ENCODE assay signal across 12 mouse cellular contexts in genomic region chr1:61302570-61303071, GRCm38 (mm10).
DNase-seq lines count a peak whose midpoint lies in the region; ATAC-seq and TF ChIP-seq lines count a peak whose summit lies in the region.
"Had no signal": no experiment of that assay in that cellular context is flagged by ENCODE, and none has a peak within 500 bp of the region (broad histone marks: within the 10 kb centered on the region; RNA-seq: fewer than 3 reads in every experiment).

No protein-coding gene starts in this region.

- no peaks in the 10 kb centered on the region for H3K9me3 ChIP-seq in forebrain, embryonic 14.5 days (replicated peaks; ENCODE audit: control insufficient read depth, low read length)
- H3K9me3 ChIP-seq in hindbrain, postnatal 0 days (ENCODE audit: low read length), result no peaks in the 10 kb centered on the region
- no peaks in the 10 kb centered on the region for H3K9me3 ChIP-seq in midbrain, embryonic 16.5 days (replicated peaks; ENCODE audit: control insufficient read depth, low read length, poor library complexity, severe bottlenecking)
- H3K9me3 ChIP-seq: liver, embryonic 13.5 days had no signal

- no peak overlapping the region for H3K9ac ChIP-seq in forebrain, embryonic 14.5 days (ENCODE audit: low read length)
- H3K9ac ChIP-seq in hindbrain, postnatal 0 days (replicated peaks; ENCODE audit: low read length), result no peak overlapping the region
- H3K9ac ChIP-seq in midbrain, embryonic 16.5 days (ENCODE audit: low read depth, low read length), result no peak overlapping the region
- H3K9ac ChIP-seq: liver, embryonic 13.5 days had no signal

- peak overlapping the region; percentile 48; the same call in 1 of the 2 replicates for H3K27ac ChIP-seq in forebrain, embryonic 14.5 days (ENCODE audit: low read depth, low read length)
- H3K27ac ChIP-seq in hindbrain, postnatal 0 days, result no peak overlapping the region
- H3K27ac ChIP-seq in midbrain, embryonic 16.5 days (ENCODE audit: low read length), result no peak overlapping the region
- H3K27ac ChIP-seq: left cerebral cortex, adult 2 months; liver, embryonic 13.5 days had no signal

- peak; percentile 68 for ATAC-seq in frontal cortex, adult (ENCODE audit: low TSS enrichment)
- ATAC-seq in forebrain, embryonic 14.5 days, result peak; percentile 82
- ATAC-seq in hindbrain, postnatal 0 days, result peak; percentile 58; the same call in 1 of the 2 replicates
- ATAC-seq in midbrain, embryonic 16.5 days, result peak; percentile 30; the same call in 1 of the 2 replicates
- ATAC-seq in CD4-positive, CD25-positive, alpha-beta regulatory T cell, adult 4 months, result no peak
- no peak for ATAC-seq in erythroid progenitor cell, adult 5-6 weeks (replicated peaks; ENCODE audit: low FRiP score, poor library complexity, severe bottlenecking)

- no peak overlapping the region for H3K4me2 ChIP-seq in forebrain, embryonic 14.5 days (ENCODE audit: low read length)
- no peak overlapping the region for H3K4me2 ChIP-seq in hindbrain, postnatal 0 days (ENCODE audit: low read depth, low read length)
- H3K4me2 ChIP-seq in midbrain, embryonic 16.5 days (ENCODE audit: low read length), result no peak overlapping the region
- H3K4me2 ChIP-seq: liver, embryonic 13.5 days had no signal

- no peak for DNase-seq in frontal cortex, postnatal 36 days (ENCODE audit: low spot score in 2 of 2)
- DNase-seq in forebrain, embryonic 14.5 days (ENCODE audit: low spot score), result peak; percentile 90
- DNase-seq in hindbrain, postnatal 0 days (ENCODE audit: low spot score), result no peak
- no peak for DNase-seq in testis, postnatal 14 days (ENCODE audit: low spot score)
- DNase-seq: kidney, postnatal 14 days; liver, embryonic 13.5 days; lung, postnatal 14 days had no signal

- TF ChIP-seq CTCF in hindbrain, postnatal 0 days (IDR thresholded peaks at IDR 0.05; ENCODE audit: low read depth), result no peak

- H3K36me3 ChIP-seq in forebrain, embryonic 14.5 days (ENCODE audit: control insufficient read depth, insufficient read depth, low read length), result no peaks in the 10 kb centered on the region
- H3K36me3 ChIP-seq in hindbrain, postnatal 0 days (ENCODE audit: insufficient read depth, low read length), result no peaks in the 10 kb centered on the region
- H3K36me3 ChIP-seq in midbrain, embryonic 16.5 days (ENCODE audit: control insufficient read depth, insufficient read depth, low read length), result no peaks in the 10 kb centered on the region
- H3K36me3 ChIP-seq: liver, embryonic 13.5 days had no signal

- H3K27me3 ChIP-seq in forebrain, embryonic 14.5 days (replicated peaks; ENCODE audit: control insufficient read depth, insufficient read depth, low read length), result peaks cover 23% of the 10 kb centered on the region
- H3K27me3 ChIP-seq in hindbrain, postnatal 0 days (ENCODE audit: insufficient read depth, low read length), result no peaks in the 10 kb centered on the region
- no peaks in the 10 kb centered on the region for H3K27me3 ChIP-seq in midbrain, embryonic 16.5 days (ENCODE audit: control insufficient read depth, insufficient read depth, low read depth, low read length)
- H3K27me3 ChIP-seq: liver, embryonic 13.5 days had no signal

- H3K4me3 ChIP-seq in forebrain, embryonic 14.5 days (ENCODE audit: low read depth, low read length), result no peak overlapping the region
- H3K4me3 ChIP-seq in hindbrain, postnatal 0 days (ENCODE audit: low read length), result no peak overlapping the region
- no peak overlapping the region for H3K4me3 ChIP-seq in midbrain, embryonic 16.5 days (ENCODE audit: low read depth, low read length)
- H3K4me3 ChIP-seq: left cerebral cortex, adult 2 months; liver, embryonic 13.5 days had no signal

- peaks cover 36% of the 10 kb centered on the region for H3K4me1 ChIP-seq in forebrain, embryonic 14.5 days (ENCODE audit: control insufficient read depth, insufficient read depth, low read length)
- peaks cover 12% of the 10 kb centered on the region for H3K4me1 ChIP-seq in hindbrain, postnatal 0 days (ENCODE audit: insufficient read depth, low read length)
- H3K4me1 ChIP-seq in midbrain, embryonic 16.5 days (ENCODE audit: control insufficient read depth, insufficient read depth, low read length), result peaks cover 32% of the 10 kb centered on the region
- H3K4me1 ChIP-seq: liver, embryonic 13.5 days had no signal

- WGBS in forebrain, embryonic 14.5 days, result 6% methylated on average over 8 of the region's 8 CpGs
- 30% methylated on average over 8 of the region's 8 CpGs for WGBS in hindbrain, postnatal 0 days
- WGBS in midbrain, embryonic 16.5 days, result 27% methylated on average over 8 of the region's 8 CpGs

Comparison
In these comparisons a context has a peak if more than half of its experiments do, and no peak if none do; other contexts are left out.
1. ATAC-seq: peak in frontal cortex, adult (single experiment), forebrain, embryonic 14.5 days (single experiment), hindbrain, postnatal 0 days (single experiment) and midbrain, embryonic 16.5 days (single experiment); none in CD4-positive, CD25-positive, alpha-beta regulatory T cell, adult 4 months (single experiment) and erythroid progenitor cell, adult 5-6 weeks (single experiment).